Mouse (Mus musculus): ENCODE results near the gene Tnfsf12.

The Tnfsf12 gene

DNA sequence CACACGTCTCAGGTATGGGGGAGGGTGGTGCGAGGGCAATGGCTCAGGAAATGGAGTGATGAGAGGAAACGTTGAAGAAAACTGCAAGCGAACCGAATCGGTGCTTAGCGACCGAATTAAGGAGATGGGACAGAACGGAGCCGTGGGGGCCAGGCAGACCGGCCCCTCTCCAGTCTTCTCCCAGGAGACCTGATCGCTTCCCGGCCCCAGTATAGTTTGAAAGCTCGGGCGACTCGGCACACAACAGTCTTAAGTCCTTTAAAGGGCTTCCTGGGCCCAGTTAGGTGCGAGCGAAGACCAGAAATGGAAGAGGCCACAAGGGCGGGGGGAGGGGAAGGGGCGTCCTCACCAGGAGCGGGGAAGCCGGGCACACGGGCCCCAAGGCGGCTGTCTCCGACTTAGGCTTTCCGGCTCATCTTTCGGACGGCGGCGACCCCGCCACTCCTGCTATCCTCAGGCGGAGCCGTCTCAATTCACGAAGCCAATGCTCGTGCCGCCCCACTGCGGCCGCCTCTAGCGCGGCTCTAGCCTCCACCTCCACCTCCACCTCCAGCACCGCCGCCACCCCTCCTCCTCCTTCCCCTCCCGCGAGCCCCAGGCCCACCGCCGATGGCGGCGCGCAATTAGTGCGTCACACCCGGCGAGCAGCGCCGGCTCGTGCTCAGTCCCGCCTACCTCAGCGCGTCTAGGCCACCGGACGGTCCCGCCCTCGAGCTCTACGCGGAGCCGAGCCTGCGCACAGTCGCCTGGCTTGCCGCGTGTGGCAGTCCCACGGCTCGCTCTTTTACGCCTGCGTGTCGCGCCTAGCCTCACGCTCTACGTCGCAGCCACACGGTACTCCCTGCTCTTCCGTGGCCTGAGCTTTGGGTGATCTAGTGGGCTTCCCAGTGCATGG, 14.1 kb downstream of the Tnfsf12 start, which contains the start of gene Senp3:
Senp3 (minus strand) TSS at position 771 of the 895 bp plus-strand sequence.
- WGBS = under 1% methylated on average over 80 of the region's 80 CpGs

- WGBS = 89% methylated on average over 30 of the region's 30 CpGs
Measured at GRCm38 (mm10) chr11:69680136-69680855, 15.4 kb downstream of the Tnfsf12 start.

DNA sequence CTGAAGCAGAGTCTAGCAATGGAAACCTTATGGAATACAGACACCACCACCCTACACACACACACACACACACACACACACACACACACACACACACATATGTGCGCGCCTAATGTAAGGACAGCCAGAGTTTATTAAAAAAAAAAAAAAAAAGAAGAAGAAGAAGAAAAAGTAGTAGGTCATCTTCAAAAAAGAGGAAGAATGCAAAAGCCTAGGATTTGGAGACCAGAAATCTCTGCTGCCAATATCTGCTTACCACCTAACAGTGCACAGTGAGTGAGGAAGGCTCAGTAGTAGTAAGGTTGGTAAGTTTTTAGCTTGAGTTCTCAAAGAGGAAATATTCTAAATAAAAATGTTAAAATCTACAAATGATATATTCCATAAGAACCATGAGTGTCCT, 16.5 kb downstream of the Tnfsf12 start:
- 92% methylated on average over 2 of the region's 2 CpGs for WGBS

DNA sequence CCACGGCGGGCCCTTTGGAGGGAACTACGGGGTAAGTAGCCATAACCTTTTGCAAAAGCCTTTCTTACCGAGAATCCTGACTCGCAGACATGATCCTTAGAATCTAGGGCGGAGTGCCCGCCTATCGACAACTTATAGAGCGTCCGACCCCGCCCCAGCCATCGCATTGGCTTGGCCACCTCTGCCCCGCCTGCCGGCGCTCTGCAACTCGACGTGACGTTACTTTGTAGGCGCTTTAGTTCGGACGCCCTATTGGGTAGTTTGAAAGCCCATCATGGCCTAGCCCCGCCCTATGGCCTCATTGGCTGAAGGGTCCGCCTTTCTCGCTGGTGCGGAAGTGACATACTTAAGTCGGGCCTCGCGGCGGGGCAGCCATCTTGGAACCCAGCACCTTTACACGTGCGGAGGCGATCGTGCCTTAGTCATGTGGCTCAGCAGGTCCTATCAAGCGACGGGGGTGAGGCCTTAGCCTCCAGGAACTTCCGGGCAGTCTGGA, 23.4 kb downstream of the Tnfsf12 start, which contains the start of gene Eif4a1:
Eif4a1 (minus strand) TSS at position 213 of the 496 bp plus-strand sequence.
- under 1% methylated on average over 36 of the region's 36 CpGs for WGBS

DNA sequence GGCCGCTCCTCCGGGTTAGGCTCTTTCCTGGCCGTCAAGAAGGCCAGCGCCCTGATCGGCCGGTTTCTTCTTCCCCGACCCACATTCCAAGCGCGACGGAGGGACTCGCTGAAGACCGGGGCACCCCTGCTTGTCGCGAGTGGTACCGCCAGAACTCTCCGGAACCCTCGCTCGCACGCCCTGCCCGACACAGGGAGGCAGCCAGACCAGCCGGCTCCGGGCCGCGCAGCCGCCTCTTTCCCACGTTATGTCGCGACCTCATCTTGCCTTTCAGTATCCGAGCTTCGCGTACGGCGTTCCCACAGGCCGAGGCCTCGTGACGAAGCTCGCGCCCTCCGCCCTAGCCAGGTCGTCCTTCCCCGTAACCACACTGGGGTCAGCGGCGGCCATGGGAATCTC, 23.9 kb downstream of the Tnfsf12 start:
- under 1% methylated on average over 43 of the region's 43 CpGs for WGBS

GRCm38 (mm10) chr11:69670786-69671725, 24.6 kb downstream of the Tnfsf12 start:
- under 1% methylated on average over 60 of the region's 61 CpGs for WGBS

- WGBS = 78% methylated on average over 3 of the region's 3 CpGs
Measured at GRCm38 (mm10) chr11:69666665-69667005, 29.0 kb downstream of the Tnfsf12 start.

- WGBS = 32% methylated on average over 7 of the region's 7 CpGs
Measured at GRCm38 (mm10) chr11:69665961-69666664, 29.5 kb downstream of the Tnfsf12 start, which contains the start of gene Cd68. Cd68 (minus strand) TSS chr11:69666153.

- WGBS = 62% methylated on average over 9 of the region's 9 CpGs
Measured at GRCm38 (mm10) chr11:69665457-69665960, 30.1 kb downstream of the Tnfsf12 start.

DNA sequence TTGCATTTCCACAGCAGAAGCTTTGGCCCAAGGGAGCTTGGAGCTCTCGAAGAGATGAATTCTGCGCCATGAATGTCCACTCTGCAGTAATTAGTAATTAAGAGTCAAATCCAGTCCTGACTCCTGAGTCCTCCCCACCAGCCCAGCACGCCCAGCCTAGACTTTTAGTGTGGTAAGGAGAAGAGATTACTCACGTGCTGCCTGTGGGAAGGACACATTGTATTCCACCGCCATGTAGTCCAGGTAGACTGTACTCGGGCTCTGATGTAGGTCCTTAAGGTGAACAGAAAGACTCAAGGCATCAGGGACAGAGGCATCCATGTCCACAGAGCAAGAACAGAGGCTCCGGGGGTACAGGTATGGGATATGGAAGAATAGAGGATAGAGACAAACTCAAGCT, 30.8 kb downstream of the Tnfsf12 start:
- WGBS = 90% methylated on average over 7 of the region's 7 CpGs

DNA sequence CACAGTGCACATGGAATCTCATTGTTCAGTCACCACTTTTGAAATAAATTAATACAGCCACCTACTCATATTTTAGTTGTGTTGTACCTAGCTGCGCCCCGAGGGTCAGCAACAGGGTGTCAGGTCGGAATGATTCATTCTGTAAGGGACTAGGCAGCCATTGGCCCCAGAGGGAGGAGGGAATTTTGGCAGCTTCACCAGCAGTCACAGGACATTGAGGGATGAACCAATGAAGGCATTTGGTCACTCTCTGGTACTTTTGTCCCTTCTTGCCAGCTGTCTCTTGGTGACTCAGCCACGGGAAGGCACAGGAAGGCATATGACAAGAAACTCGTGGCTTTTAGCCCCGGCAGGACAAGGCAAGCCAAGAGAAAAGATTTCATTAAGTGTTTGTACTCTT, 31.9 kb downstream of the Tnfsf12 start:
- WGBS = 67% methylated on average over 6 of the region's 6 CpGs

DNA sequence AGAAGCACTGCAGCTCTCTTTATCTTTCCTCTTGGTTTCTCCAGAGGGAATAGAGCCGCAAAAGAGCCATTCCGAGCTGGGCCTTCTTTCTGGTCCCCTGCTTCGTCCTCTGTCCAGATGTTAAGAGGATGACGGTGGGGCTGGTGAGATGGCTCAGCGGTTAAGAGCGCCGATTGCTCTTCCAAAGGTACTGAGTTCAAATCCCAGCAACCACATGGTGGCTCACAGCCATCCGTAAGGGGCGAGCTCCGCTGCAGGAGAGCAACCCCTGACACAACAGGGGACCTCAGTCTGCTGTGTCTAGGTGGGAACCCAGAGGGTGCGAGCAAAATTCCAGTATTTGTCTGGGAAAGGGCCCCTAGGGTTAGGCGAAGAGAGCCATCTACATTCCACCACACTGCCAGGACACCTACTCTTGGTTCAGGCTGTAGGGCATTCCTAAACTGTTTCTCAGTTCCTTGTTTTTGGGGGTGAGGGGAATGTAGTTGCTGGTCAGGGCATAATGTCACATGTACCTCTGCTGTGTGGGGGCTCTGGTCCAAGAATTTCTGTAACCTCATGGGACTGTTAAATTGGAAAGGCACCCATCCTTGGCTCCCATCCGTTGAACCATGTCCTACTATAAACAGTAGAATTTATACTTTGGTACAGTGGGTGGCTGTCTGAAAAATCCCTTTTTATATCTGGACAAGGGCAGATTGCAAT, 32.5 kb downstream of the Tnfsf12 start:
- WGBS = 61% methylated on average over 13 of the region's 13 CpGs

DNA sequence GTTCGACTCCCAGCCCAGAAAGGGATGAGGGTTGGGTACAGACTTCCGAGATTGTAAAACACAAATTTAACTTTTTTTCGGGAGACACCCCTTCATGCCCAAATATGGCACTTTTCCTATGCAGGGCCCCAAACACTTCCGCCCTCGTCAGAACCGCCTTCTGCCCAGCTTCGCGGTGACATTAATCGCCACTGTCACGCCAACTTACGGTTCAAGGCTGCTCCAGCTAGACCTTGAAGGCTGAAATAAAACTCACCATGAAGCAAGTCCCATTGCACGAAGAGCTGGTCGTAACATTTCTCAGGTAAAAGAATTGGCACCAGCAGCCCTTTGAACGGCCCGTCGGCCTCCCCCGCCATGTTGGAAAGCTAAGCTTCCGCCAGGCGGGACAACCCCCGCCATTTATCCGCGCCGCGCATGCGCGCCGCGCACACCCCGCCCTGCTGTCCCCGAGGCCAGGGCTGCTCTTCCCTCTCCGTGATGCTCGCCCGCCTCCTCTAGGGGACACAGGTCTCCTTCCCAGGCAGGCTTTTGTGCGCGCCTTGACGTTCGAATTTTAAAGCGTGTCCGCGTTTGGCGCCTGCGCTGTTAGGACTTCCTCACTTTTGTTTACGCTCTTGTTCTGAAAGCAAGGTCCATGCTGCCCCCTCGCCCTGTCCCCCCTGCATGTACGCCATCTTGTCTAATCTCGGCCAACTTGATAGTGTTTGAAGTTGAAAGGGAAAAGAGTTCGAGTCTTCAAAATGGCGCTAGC, 33.3 kb downstream of the Tnfsf12 start, which contains the start of gene Mpdu1:
Mpdu1 (minus strand) TSS at position 430 of the 754 bp plus-strand sequence.
- WGBS = under 1% methylated on average over 48 of the region's 48 CpGs

DNA sequence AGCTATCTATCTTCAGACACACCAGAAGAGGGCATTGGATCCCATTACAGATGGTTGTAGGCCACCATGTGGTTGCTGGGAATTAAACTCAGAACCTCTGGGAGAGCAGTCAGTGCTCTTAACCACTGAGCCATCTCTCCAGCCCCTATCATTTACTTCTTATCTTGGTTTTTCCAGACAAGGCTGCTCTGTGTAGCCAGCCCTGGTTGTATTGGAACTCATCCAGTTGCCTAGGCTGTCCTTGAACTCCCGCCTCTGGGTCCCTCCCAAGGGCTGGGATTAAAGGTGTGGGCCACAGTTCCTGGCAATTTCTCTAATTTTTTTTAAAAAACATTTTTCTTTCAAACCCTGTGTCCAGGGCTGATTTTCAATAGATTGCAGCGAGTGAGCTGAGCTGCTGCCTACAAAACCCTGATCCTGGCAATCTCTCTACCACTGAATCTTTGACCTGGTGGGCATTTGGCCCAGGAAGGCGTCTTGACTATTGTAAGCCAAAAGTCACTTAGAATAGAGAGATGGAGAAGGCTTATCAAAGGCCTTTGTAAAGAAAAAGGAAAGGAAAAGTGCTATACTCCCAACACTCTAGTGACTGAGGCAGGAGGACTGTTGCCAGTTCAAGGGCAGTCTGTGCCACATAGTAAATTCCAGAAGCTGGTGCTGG, 34.3 kb downstream of the Tnfsf12 start:
- 73% methylated on average over 3 of the region's 3 CpGs for WGBS

GRCm38 (mm10) chr11:69657462-69657881, 38.2 kb downstream of the Tnfsf12 start:
- 81% methylated on average over 15 of the region's 15 CpGs for WGBS

DNA sequence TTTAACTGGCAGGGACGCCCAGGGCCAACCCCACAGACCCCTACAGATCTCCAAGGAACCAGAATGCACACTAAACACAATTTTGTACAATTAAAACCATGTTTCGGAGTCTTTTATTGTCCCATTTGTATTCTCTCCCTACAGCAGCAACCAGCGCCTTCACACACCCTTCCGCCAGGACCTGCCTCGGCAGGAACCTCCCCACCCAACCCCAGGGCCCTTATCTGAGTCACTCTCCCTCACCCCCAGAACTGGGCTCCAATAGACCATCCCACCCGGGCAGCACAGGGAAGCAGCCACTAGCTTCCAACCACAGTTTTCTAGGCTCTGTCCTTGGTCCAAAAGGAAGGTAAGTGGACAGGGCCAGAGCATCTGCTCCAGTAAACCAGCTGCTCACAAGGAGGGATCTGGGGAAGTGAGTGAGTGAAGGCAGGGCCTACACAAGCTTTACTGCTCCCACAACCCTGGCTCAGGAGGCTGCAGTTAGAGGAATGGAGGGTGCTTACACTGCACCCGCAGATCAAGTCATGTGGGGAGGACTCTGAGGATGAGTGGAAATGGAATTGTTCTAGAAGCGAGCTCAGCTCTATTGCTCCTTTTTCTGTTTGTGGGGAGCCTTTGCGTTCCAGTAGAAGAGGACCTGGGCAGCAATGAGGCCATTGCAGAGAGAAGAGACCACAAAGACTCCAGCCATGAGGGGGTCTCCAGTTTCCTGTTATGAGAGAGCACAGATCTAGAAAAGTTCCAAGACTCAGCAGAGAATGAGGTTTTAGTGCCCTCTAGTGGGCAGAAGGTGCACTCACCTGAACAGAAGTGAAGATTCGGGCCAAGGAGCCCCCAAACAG, 38.8 kb downstream of the Tnfsf12 start:
- 75% methylated on average over 10 of the region's 10 CpGs for WGBS

GRCm38 (mm10) chr11:69656065-69656455, 39.6 kb downstream of the Tnfsf12 start:
- 76% methylated on average over 5 of the region's 5 CpGs for WGBS

Data from cerebral cortex, adult 2 months (tissue).